Mouse (Mus musculus) adrenal gland, adult 2 months (tissue): ENCODE results near the gene Shisal2a. TPM values are rescaled to one million over a fixed set of nuclear protein-coding genes. Genes with fewer than 3 reads are reported as not detected.

Source experiments
- DNase-seq: peaks from one replicate; pipeline ENCODE4 v3.0.0; 2021
- long read RNA-seq: library from polyadenylated mRNA; stranded (forward); transcript quantifications from one replicate; pipeline ENCODE4 v2.0.0, GENCODE M21; 2021
- polyA plus RNA-seq: library from polyadenylated mRNA; depleted of rRNA; stranded (reverse); fragments of >200 nt; gene quantifications from 2 replicates; pipeline ENCODE4 v1.2.3, GENCODE M21; 2012; rRNA removed
- total RNA-seq, 2 experiments: library from RNA; stranded (reverse); gene quantifications; 2 replicates each; pipeline ENCODE4 v1.2.3; 2021

The Shisal2a gene
- total RNA-seq: 1 to 10 TPM; 6.4 to 9.5 TPM
- 14.3 and 16.2 TPM in 2 replicates for polyA plus RNA-seq
- long read RNA-seq, partial matches to known transcripts: 0 of 6 reads
- long read RNA-seq, other reads (novel, unspliced or antisense): 2 of 6 reads

GRCm38 (mm10) chr4:108383183-108383714 lies at the start of gene Shisal2a:
Gene Shisal2a (minus strand): TSS chr4:108383349.
- no peak for DNase-seq

- DNase-seq: no peak
Measured at GRCm38 (mm10) chr4:108431561-108431936, 48.4 kb upstream of the Shisal2a start.

GRCm38 (mm10) chr4:108430656-108431560 lies 47.8 kb upstream of the Shisal2a start:
- no peak for DNase-seq

- DNase-seq: no peak
Measured at GRCm38 (mm10) chr4:108428341-108428721, 45.2 kb upstream of the Shisal2a start.

GRCm38 (mm10) chr4:108427719-108428340 lies 44.7 kb upstream of the Shisal2a start:
- DNase-seq: no peak

- no peak for DNase-seq
Measured at GRCm38 (mm10) chr4:108424587-108424986, 41.4 kb upstream of the Shisal2a start.

- DNase-seq: no peak
Measured at GRCm38 (mm10) chr4:108407621-108408020, 24.5 kb upstream of the Shisal2a start.

- peak; percentile 16 for DNase-seq
Measured at GRCm38 (mm10) chr4:108406861-108407401, 23.8 kb upstream of the Shisal2a start, which contains the start of gene Gpx7. Gene Gpx7 (minus strand): TSS chr4:108406961.

GRCm38 (mm10) chr4:108406138-108406860 lies 23.1 kb upstream of the Shisal2a start:
- peak; percentile 85 for DNase-seq

GRCm38 (mm10) chr4:108405766-108406137 lies 22.6 kb upstream of the Shisal2a start:
- no peak for DNase-seq

GRCm38 (mm10) chr4:108403861-108404635 lies 20.9 kb upstream of the Shisal2a start:
- DNase-seq: no peak

GRCm38 (mm10) chr4:108400395-108400794 lies 17.2 kb upstream of the Shisal2a start:
- peak; percentile 34 for DNase-seq

- no peak for DNase-seq
Measured at GRCm38 (mm10) chr4:108394236-108394635, 11.1 kb upstream of the Shisal2a start.

- no peak for DNase-seq
Measured at GRCm38 (mm10) chr4:108392558-108392957, 9.4 kb upstream of the Shisal2a start.

GRCm38 (mm10) chr4:108391124-108391523 lies 8.0 kb upstream of the Shisal2a start:
- no peak for DNase-seq

- no peak for DNase-seq
Measured at GRCm38 (mm10) chr4:108388741-108389140, 5.6 kb upstream of the Shisal2a start.

GRCm38 (mm10) chr4:108387681-108388253 lies 4.6 kb upstream of the Shisal2a start:
- peak; percentile 66 for DNase-seq

GRCm38 (mm10) chr4:108387106-108387505 lies 4.0 kb upstream of the Shisal2a start:
- DNase-seq: no peak

- DNase-seq: no peak
Measured at GRCm38 (mm10) chr4:108386087-108386486, 2.9 kb upstream of the Shisal2a start.

GRCm38 (mm10) chr4:108380146-108380545 lies 3.0 kb downstream of the Shisal2a start:
- no peak for DNase-seq

- DNase-seq: no peak
Measured at GRCm38 (mm10) chr4:108379476-108379875, 3.7 kb downstream of the Shisal2a start.
